Mouse (Mus musculus): ENCODE data around the gene B230217C12Rik.

DNA sequence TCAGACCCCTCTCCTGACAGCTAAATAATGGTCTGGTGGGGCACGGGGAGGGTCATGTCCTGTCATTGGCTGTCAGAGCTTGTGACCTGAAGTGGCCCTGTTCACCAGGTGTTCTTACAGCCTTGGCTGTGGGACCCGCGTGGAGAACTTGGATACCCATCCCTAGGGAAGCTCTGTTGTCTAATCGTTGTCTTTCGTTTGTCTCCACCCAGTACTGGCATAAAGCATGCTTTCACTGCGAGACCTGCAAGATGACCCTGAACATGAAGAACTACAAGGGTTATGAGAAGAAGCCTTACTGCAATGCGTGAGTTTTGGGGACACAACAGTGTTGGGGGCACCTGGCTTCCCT, 34.0 kb upstream of the B230217C12Rik start:
- no peak for TF ChIP-seq CTCF (IDR thresholded peaks at IDR 0.05; ENCODE audit: low read depth)
- TF ChIP-seq EP300 (IDR thresholded peaks at IDR 0.05; ENCODE audit: low read depth) = no peak
